Mouse (Mus musculus): ENCODE measurements around the gene 4933424G06Rik. TPM values are rescaled to one million over a fixed set of nuclear protein-coding genes. Genes with fewer than 3 reads are reported as not detected.

4933424G06Rik gene
- total and polyA plus RNA-seq, 3 experiments: not detected

- Histone ChIP-seq H3K36me3 (ENCODE audit: control insufficient read depth in 1 of 2, insufficient read depth in 2 of 2, low read length in 2 of 2) (peaks cover 0 to 18% of the 10 kb centered on the region in 2 experiments; a peak in 2 of 4 replicates), H3K4me3 (ENCODE audit: control insufficient read depth in 1 of 2, insufficient read depth in 1 of 2, low read depth in 2 of 2, low read length in 2 of 2) (no peak overlapping the region)
These were observed 94.9 kb downstream of the 4933424G06Rik start for GRCm38 (mm10) chr1:36804833-36805232.

GRCm38 (mm10) chr1:36806181-36806905, 96.4 kb downstream of the 4933424G06Rik start:
- Histone ChIP-seq H3K27me3 (ENCODE audit: control insufficient read depth in 1 of 2, insufficient read depth in 2 of 2, low read length in 2 of 2) (no peaks in the 10 kb centered on the region), H3K27ac (ENCODE audit: control insufficient read depth, low read depth, low read length) (no peak overlapping the region), H3K36me3 (ENCODE audit: control insufficient read depth in 1 of 2, insufficient read depth in 2 of 2, low read length in 2 of 2) (peaks cover 0 to 22% of the 10 kb centered on the region in 2 experiments; a peak in 2 of 4 replicates), H3K9me3 (replicated peaks; ENCODE audit: insufficient read depth, low read length) (no peaks in the 10 kb centered on the region), H3K4me3 (ENCODE audit: control insufficient read depth in 1 of 2, insufficient read depth in 1 of 2, low read depth in 2 of 2, low read length in 2 of 2) (no peak overlapping the region), H3K4me1 (ENCODE audit: control insufficient read depth in 1 of 2, insufficient read depth in 2 of 2, low read length in 2 of 2) (no peaks in the 10 kb centered on the region), H3K79me2 (ENCODE audit: control insufficient read depth, insufficient read depth, low read length, poor library complexity) (no peaks in the 10 kb centered on the region), H3K9ac (ENCODE audit: control insufficient read depth, low read depth, low read length, poor library complexity, severe bottlenecking) (no peak overlapping the region)
- no peak for DNase-seq (ENCODE audit: low read depth, low spot score)
- TF ChIP-seq HCFC1 (IDR thresholded peaks at IDR 0.05; ENCODE audit: low read depth, low read length) (no peak), NRF1 (IDR thresholded peaks at IDR 0.05; ENCODE audit: insufficient read depth, low read depth, low read length, poor library complexity, severe bottlenecking) (no peak), E2F4 (IDR thresholded peaks at IDR 0.05; ENCODE audit: borderline replicate concordance, low read depth, low read length) (no peak), MAFK (IDR thresholded peaks at IDR 0.05; ENCODE audit: borderline replicate concordance, low read depth, low read length) (no peak), EP300 (IDR thresholded peaks at IDR 0.05; ENCODE audit: low read depth in 1 of 2, low read length in 2 of 2) (no peak), TBP (IDR thresholded peaks at IDR 0.05; ENCODE audit: low read depth, low read length) (no peak), POLR2AphosphoS5 (IDR thresholded peaks at IDR 0.05; ENCODE audit: borderline replicate concordance, low read depth, low read length) (no peak), ETS1 (IDR thresholded peaks at IDR 0.05; ENCODE audit: low read depth, low read length) (no peak), ZKSCAN1 (IDR thresholded peaks at IDR 0.05; ENCODE audit: low read depth, low read length) (no peak), UBTF (IDR thresholded peaks at IDR 0.05; ENCODE audit: borderline replicate concordance, insufficient read depth, low read depth, low read length) (no peak), MAX (IDR thresholded peaks at IDR 0.05; ENCODE audit: low read length) (no peak), RAD21 (IDR thresholded peaks at IDR 0.05; ENCODE audit: low read depth, low read length) (no peak), USF2 (IDR thresholded peaks at IDR 0.05; ENCODE audit: borderline replicate concordance in 1 of 2, insufficient read depth in 1 of 2, low read depth in 1 of 2, low read length in 2 of 2) (no peak), POLR2A (IDR thresholded peaks at IDR 0.05; ENCODE audit: control insufficient read depth in 1 of 2, insufficient read depth in 1 of 2, low read depth in 1 of 2, low read length in 2 of 2, poor library complexity in 1 of 2) (no peak), NELFE (IDR thresholded peaks at IDR 0.05; ENCODE audit: low read depth, low read length) (no peak), ZMIZ1 (IDR thresholded peaks at IDR 0.05; ENCODE audit: low read depth, low read length) (no peak), TAL1 (IDR thresholded peaks at IDR 0.05; ENCODE audit: low read length) (no peak), KAT2A (conservative IDR thresholded peaks at IDR 0.05; ENCODE audit: low read depth, low read length) (no peak), MYC (IDR thresholded peaks at IDR 0.05; ENCODE audit: low read depth, low read length) (no peak)

More at GRCm38 (mm10) chr1:36804833-36805232, 94.9 kb downstream of the 4933424G06Rik start:
- TF ChIP-seq MAX (IDR thresholded peaks at IDR 0.05; ENCODE audit: low read length) (no peak), TBP (IDR thresholded peaks at IDR 0.05; ENCODE audit: low read depth, low read length) (no peak), NELFE (IDR thresholded peaks at IDR 0.05; ENCODE audit: low read depth, low read length) (no peak), RCOR1 (IDR thresholded peaks at IDR 0.05; ENCODE audit: low read depth, low read length) (no peak), KAT2A (conservative IDR thresholded peaks at IDR 0.05; ENCODE audit: low read depth, low read length) (no peak), ETS1 (IDR thresholded peaks at IDR 0.05; ENCODE audit: low read depth, low read length) (no peak), POLR2AphosphoS5 (IDR thresholded peaks at IDR 0.05; ENCODE audit: borderline replicate concordance, low read depth, low read length) (no peak), HCFC1 (IDR thresholded peaks at IDR 0.05; ENCODE audit: low read depth, low read length) (no peak), CTCF (IDR thresholded peaks at IDR 0.05 in 2 of 3, conservative IDR thresholded peaks at IDR 0.05 in 1 of 3; ENCODE audit: control insufficient read depth in 1 of 3, insufficient read depth in 1 of 3, low read depth in 2 of 3, low read length in 3 of 3, poor library complexity in 1 of 3, severe bottlenecking in 1 of 3) (no peak), TCF12 (IDR thresholded peaks at IDR 0.05; ENCODE audit: low read depth, low read length) (no peak), TAL1 (IDR thresholded peaks at IDR 0.05; ENCODE audit: low read length) (no peak), UBTF (IDR thresholded peaks at IDR 0.05; ENCODE audit: borderline replicate concordance, insufficient read depth, low read depth, low read length) (no peak)
- Histone ChIP-seq H3K4me1 (ENCODE audit: control insufficient read depth in 1 of 2, insufficient read depth in 2 of 2, low read length in 2 of 2) (no peaks in the 10 kb centered on the region), H3K9me3 (replicated peaks; ENCODE audit: insufficient read depth, low read length) (no peaks in the 10 kb centered on the region), H3K27me3 (ENCODE audit: control insufficient read depth in 1 of 2, insufficient read depth in 2 of 2, low read length in 2 of 2) (no peaks in the 10 kb centered on the region), H3K9ac (ENCODE audit: control insufficient read depth, low read depth, low read length, poor library complexity, severe bottlenecking) (no peak overlapping the region), H3K27ac (ENCODE audit: control insufficient read depth, low read depth, low read length) (no peak overlapping the region), H3K79me2 (ENCODE audit: control insufficient read depth, insufficient read depth, low read length, poor library complexity) (no peaks in the 10 kb centered on the region)
- DNase-seq (ENCODE audit: low read depth, low spot score): no peak
